Mouse (Mus musculus): ENCODE results near the gene Lrmda.

DNA sequence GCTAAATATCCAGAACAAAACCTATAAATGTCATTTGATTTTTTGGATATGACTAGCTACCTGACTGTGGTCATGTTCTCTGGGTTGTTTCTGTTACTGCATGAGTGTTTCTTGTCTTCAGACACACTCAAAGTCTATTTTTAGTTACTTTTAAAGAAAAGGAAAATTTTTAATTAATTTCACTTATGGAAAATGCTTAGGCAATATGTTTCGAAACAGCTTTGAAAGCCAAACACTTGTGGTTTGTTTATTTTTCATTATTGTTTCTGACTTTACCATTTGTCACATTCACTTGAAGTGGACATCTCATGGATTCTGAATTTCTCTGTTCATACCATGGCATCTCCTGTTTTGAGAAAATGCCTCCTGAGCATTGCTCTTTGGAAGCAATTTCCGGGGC, 582.8 kb downstream of the Lrmda start:
- TF ChIP-seq POLR2A (IDR thresholded peaks at IDR 0.05; ENCODE audit: extremely low read depth, insufficient read depth, low read length) (no peak), CTCF (IDR thresholded peaks at IDR 0.05; ENCODE audit: low read depth, low read length) (no peak)

Measured in liver, adult 2 months (tissue).